Mouse (Mus musculus) hindbrain, embryonic 10.5 days (tissue): ENCODE results near the gene Srrm4. TPM values are rescaled to one million over a fixed set of nuclear protein-coding genes. Genes with fewer than 3 reads are reported as not detected.
A peak's percentile ranks its signal among the peaks of the same experiment; 100 is the strongest.

Experiments
- DNase-seq: peaks from one replicate; pipeline ENCODE4 v3.0.0-alpha.2; 2017; ENCODE audit warnings: low spot score
- H3K27ac ChIP-seq: fragments of 300-500 bp; sonication (generic); 2 replicates; pipeline ENCODE4 v1.5.1; 2016; ENCODE audit warnings: mild to moderate bottlenecking, moderate library complexity
- H3K27me3 ChIP-seq: fragments of 300-500 bp; sonication (generic); 2 replicates; pipeline ENCODE4 v1.6.1; 2016; ENCODE audit warnings: mild to moderate bottlenecking; ENCODE audit not compliant: poor library complexity, insufficient read depth, severe bottlenecking
- H3K36me3 ChIP-seq: fragments of 300-500 bp; sonication (generic); 2 replicates; pipeline ENCODE4 v1.6.1; 2016; ENCODE audit warnings: mild to moderate bottlenecking, moderate library complexity
- H3K4me1 ChIP-seq: fragments of 300-500 bp; sonication (generic); replicated peaks from 2 replicates; pipeline ENCODE4 v1.6.1; 2016; ENCODE audit warnings: mild to moderate bottlenecking
- H3K4me3 ChIP-seq: fragments of 300-500 bp; sonication (generic); 2 replicates; pipeline ENCODE4 v1.5.1; 2016; ENCODE audit warnings: mild to moderate bottlenecking, moderate library complexity
- H3K9me3 ChIP-seq: fragments of 300-500 bp; sonication (generic); 2 replicates; pipeline ENCODE4 v1.6.1; 2016; ENCODE audit warnings: mild to moderate bottlenecking, moderate library complexity
- WGBS: fragments of 180-500 bp; shearing (Covaris S2); methylation state at CpG from one replicate; pipeline ENCODE4 v1.1.7; 2016; 5-methylcytosine and 5-hydroxymethylcytosine counted together
- polyA plus RNA-seq: library from polyadenylated mRNA; unstranded; fragments of >200 nt; fragmentation: Nextera tagmentation; extraction: Ambion mirVana; gene quantifications from 2 replicates; pipeline ENCODE4 v1.2.1, GENCODE M21; 2016

Srrm4 gene
- polyA plus RNA-seq, 1 experiment from 2014 or later, result 20.3 TPM

DNA sequence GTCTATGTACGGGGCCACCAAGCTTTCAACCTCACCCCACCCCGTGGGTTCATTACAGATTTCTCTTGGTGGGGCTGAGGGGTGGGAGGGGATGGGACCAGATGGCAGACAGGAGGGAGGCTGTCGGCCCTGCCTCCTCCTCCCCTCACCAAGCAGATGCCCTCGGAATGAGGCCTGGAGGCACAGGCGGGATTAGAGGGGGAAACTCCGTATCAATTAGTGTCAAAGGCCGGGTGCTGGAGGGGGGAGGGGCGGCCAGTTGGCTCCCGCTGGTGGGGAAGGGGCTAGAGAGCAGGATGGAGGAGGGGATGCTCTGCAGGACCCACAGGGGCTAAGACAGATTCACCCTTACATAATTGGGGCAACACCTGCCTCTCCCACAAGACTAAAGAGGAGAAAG is 22.0 kb downstream of the Srrm4 start:
- peak overlapping the region; percentile 88 for H3K27ac ChIP-seq
- H3K27me3 ChIP-seq, result no peaks in the 10 kb centered on the region
- H3K9me3 ChIP-seq, result no peaks in the 10 kb centered on the region
- peaks cover 25% of the 10 kb centered on the region for H3K36me3 ChIP-seq
- peaks cover 72% of the 10 kb centered on the region for H3K4me1 ChIP-seq
- under 1% methylated on average over 9 of the region's 9 CpGs for WGBS
- H3K4me3 ChIP-seq, result peak overlapping the region; percentile 18
- DNase-seq, result peak; percentile 86

DNA sequence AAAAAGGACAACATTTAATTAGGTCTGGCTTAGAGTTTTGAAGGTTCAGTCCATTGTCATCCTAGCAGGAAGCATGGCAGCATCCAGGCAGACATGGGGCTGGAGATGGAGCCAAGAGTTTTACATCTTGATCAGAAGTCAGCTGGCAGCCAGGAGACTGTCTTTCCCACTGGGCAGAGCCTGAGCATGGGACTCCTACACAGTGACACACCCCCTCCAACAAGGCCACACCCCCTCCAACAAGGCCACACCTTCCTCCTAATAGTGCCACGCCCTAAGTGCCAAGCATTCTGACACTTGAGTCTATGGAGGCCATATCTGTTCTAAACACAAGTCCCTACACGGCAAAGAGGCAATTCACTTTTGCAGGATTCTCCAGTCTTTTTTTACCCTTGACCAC is 23.6 kb downstream of the Srrm4 start:
- Histone ChIP-seq H3K27ac (no peak overlapping the region), H3K36me3 (peaks cover 28% of the 10 kb centered on the region), H3K27me3 (no peaks in the 10 kb centered on the region), H3K9me3 (no peaks in the 10 kb centered on the region), H3K4me1 (peaks cover 56% of the 10 kb centered on the region), H3K4me3 (no peak overlapping the region)
- DNase-seq, result no peak
- 94% methylated on average over 2 of the region's 2 CpGs for WGBS

DNA sequence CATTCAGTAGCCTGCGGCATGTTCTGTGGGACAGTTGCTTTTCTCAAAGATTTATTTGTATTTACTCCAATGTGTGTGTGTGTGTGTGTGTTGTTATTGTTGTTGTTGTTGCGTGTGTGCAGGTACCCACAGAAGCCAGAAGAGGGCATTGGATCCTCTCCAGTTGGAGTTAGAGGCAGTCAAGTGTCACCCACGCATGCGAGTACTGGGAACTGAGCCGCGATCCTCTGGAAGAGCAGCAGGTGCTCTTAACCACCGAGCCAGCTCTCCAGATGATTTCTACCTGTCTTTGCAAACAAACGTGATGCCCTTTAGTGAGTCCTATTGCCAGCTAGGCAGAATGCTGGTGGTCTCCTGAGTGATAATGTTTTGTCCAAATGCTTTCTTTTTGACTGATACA is 24.3 kb downstream of the Srrm4 start:
- no peaks in the 10 kb centered on the region for H3K9me3 ChIP-seq
- H3K27me3 ChIP-seq, result no peaks in the 10 kb centered on the region
- H3K4me3 ChIP-seq, result no peak overlapping the region
- H3K4me1 ChIP-seq, result peaks cover 49% of the 10 kb centered on the region
- H3K27ac ChIP-seq, result no peak overlapping the region
- no peak for DNase-seq
- H3K36me3 ChIP-seq, result peaks cover 33% of the 10 kb centered on the region
- WGBS, result 96% methylated on average over 8 of the region's 8 CpGs

DNA sequence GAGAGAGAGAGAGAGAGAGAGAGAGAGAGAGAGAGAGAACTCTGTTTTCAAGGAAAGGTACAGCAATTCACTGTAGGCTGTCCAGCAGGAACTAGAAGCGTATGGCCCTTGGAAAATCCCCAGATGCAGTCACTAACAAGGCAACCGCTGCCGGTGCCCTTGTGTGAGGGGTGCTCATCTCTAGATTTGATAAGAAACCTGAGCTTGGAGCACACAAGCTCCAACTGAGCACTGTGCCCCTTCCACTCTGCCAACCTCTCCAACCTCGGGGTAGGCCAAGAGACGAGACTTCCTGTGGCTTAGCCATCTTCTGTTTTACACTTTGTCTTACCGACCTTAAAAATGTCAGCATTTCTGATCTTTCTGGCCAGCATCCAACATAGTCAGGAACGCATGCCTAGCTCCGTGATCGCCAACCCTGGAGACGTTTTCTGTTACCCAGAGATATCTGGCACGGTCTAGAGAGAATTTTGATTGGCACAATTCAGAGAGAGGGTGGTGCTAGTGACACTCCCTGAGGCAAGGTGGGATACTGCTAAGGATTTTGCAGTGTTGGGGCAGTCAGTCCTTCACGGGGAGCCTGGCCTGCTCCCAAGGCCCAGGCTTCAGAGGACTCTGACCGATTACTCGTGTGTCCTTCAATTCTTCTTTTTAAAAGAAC is 25.1 kb downstream of the Srrm4 start:
- Histone ChIP-seq H3K9me3 (no peaks in the 10 kb centered on the region), H3K27me3 (no peaks in the 10 kb centered on the region), H3K36me3 (peaks cover 35% of the 10 kb centered on the region), H3K4me3 (no peak overlapping the region), H3K4me1 (peaks cover 41% of the 10 kb centered on the region), H3K27ac (0 out of 2 replicates have a peak overlapping the region, but pooled peaks have one; percentile 12)
- 87% methylated on average over 14 of the region's 14 CpGs for WGBS
- no peak for DNase-seq

DNA sequence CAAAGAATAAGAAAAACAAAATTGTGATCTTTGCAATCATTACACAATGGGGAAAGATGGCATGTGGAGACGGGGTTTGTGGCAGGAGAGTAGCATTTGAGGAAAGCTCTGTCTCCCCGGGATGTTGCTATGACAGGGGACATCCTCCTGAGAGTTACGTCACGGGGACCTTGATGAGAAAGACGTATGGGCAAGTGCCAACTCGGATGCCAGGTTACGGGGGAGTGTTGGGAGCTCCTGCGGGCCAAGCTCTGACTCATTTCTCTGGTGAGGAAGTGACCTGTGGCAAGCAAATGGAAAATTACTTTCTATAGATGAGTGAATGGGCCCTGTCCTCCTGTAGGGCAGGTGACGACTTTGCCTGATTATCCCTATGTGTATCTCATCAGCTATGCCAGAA is 26.0 kb downstream of the Srrm4 start:
- WGBS, result 83% methylated on average over 9 of the region's 9 CpGs
- Histone ChIP-seq H3K9me3 (no peaks in the 10 kb centered on the region), H3K27ac (no peak overlapping the region), H3K4me1 (peaks cover 32% of the 10 kb centered on the region), H3K36me3 (peaks cover 36% of the 10 kb centered on the region), H3K27me3 (no peaks in the 10 kb centered on the region), H3K4me3 (no peak overlapping the region)
- DNase-seq, result no peak

DNA sequence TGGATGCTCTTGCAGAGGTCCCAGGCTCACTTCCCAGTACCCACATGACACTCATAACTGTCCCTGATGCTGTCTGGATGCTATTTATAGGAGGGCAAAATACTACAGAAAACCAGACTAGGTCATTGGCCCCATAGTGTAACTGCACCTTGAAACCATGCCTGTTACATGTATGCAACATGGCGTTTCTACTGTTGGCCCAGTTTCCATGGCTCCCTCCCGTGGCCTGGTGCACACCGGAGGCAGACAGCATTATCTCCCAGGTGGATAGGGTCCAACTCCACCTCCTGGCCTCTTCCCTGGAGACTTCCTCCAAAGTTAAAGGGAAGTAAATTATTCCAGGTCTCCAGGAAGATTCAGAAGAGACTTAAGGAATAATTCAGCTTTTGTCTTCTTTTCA is 27.2 kb downstream of the Srrm4 start:
- H3K36me3 ChIP-seq, result peaks cover 45% of the 10 kb centered on the region
- no peak for DNase-seq
- no peaks in the 10 kb centered on the region for H3K27me3 ChIP-seq
- 89% methylated on average over 3 of the region's 3 CpGs for WGBS
- H3K4me3 ChIP-seq, result no peak overlapping the region
- H3K27ac ChIP-seq, result no peak overlapping the region; the same call in 1 of the 2 replicates
- no peaks in the 10 kb centered on the region for H3K9me3 ChIP-seq
- H3K4me1 ChIP-seq, result peaks cover 20% of the 10 kb centered on the region

DNA sequence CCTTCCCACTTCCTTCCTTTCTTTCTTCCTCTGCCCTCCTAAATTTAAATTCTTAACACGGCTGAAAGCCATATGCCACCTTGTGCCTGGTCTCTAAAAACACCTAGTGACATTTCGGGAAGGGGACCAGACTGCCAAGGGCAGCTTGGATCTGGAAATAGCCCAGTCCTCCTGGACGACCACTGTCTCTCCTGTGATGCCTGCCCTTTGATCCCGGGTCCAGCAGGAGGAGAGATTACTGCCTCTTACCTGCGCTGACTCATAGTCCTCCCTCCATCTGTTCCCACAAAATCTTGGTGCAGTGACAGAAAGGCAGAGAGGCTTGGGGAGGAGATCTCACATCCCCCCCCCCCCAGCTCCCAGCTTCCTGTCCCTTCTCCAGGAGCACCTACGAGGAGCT is 27.9 kb downstream of the Srrm4 start:
- no peak for DNase-seq
- Histone ChIP-seq H3K4me3 (no peak overlapping the region), H3K27ac (no peak overlapping the region), H3K27me3 (no peaks in the 10 kb centered on the region), H3K36me3 (peaks cover 49% of the 10 kb centered on the region), H3K4me1 (peaks cover 13% of the 10 kb centered on the region), H3K9me3 (no peaks in the 10 kb centered on the region)
- whole genome bisulfite sequencing, result 81% methylated on average over 6 of the region's 6 CpGs

DNA sequence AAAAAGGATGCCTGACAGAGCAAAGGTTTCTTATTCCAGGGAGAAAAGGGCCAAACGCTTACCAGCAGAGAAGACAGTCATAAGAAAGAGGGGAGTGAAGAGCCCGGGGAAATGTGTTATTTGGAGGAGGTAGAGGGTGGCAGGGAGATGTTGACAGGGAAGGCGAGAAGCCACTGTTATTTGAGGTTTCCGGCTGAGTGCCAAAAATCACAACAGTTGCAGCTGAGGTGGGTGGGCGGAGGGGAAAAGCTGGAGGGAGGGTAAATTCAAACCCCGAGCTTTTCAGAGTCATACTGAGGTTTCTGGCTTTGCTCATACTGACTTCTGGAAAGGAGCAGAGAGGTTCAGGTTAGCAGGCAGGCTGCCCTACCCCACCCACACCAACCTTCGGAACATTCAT is 32.5 kb downstream of the Srrm4 start:
- H3K4me1 ChIP-seq, result peaks cover 20% of the 10 kb centered on the region
- H3K27ac ChIP-seq, result no peak overlapping the region
- no peak for DNase-seq
- 83% methylated on average over 7 of the region's 7 CpGs for WGBS
- no peaks in the 10 kb centered on the region for H3K9me3 ChIP-seq
- no peak overlapping the region for H3K4me3 ChIP-seq
- H3K27me3 ChIP-seq, result no peaks in the 10 kb centered on the region
- peaks cover 39% of the 10 kb centered on the region for H3K36me3 ChIP-seq

DNA sequence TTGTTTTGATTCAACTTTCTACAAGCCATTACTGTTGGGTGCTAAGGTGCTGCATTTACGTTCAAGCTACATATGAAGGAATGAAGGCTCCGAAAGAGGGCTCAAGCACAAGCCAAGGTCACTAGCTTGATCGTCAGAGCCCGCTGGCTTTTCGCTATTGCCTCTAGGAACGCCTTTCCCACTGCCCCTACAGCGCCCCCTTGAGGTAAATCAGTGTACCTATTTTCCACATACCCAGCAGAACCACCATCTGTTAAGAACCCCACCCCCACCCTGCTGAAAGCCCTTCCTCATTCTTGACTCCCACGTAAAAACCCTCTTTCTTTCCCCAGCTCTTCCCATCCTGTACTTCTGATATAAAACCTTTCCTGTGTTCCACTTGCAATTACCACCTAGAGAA is 35.0 kb downstream of the Srrm4 start:
- Histone ChIP-seq H3K4me3 (no peak overlapping the region), H3K27me3 (no peaks in the 10 kb centered on the region), H3K9me3 (no peaks in the 10 kb centered on the region), H3K36me3 (peaks cover 39% of the 10 kb centered on the region), H3K4me1 (peaks cover 35% of the 10 kb centered on the region), H3K27ac (no peak overlapping the region)
- 37% methylated on average over 8 of the region's 8 CpGs for WGBS
- no peak for DNase-seq

DNA sequence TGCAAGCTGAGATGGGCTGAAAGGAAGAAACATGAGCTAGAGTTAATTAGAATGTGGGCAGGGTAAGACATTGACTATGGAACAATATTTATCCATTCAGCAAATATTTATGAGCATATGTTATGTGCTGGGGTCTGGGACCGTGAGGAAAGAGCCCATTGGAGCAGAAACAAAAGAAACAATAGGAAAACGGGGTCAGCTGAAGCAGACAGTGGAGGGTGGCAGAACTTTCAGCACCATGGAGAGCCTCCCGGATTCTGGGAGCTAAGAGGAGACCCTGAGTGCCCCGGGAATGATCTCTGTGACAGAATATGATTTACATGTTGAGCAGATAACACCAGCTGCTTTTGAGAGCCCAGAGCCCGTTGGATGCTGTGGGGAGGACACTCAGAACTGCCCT is 37.7 kb downstream of the Srrm4 start:
- H3K9me3 ChIP-seq, result peaks cover 11% of the 10 kb centered on the region; the same call in 1 of the 2 replicates
- peak overlapping the region; percentile 23; the same call in 1 of the 2 replicates for H3K27ac ChIP-seq
- H3K36me3 ChIP-seq, result peaks cover 51% of the 10 kb centered on the region
- peak; percentile 52 for DNase-seq
- H3K4me3 ChIP-seq, result no peak overlapping the region
- H3K4me1 ChIP-seq, result peaks cover 35% of the 10 kb centered on the region
- 12% methylated on average over 5 of the region's 5 CpGs for WGBS
- H3K27me3 ChIP-seq, result no peaks in the 10 kb centered on the region

DNA sequence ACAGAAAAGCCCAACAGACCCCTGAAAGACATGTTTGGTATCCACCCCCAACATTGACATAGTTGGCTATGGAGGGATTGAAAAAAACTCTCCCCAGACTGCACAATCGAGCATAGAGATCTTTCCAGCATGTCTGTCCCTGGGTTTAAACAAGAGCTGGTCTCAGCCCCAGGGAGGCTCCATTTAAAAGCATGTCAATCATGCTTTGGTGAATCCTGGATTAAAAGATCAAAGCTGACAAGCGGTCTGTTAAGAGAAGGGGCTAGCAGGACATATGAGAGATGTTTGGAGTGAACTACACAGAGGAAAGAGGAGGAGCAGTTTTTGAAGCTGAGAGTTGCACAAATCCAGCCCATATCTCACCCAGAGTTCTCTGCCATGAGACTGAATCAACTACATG is 38.5 kb downstream of the Srrm4 start:
- H3K4me1 ChIP-seq, result peaks cover 35% of the 10 kb centered on the region
- no peaks in the 10 kb centered on the region for H3K27me3 ChIP-seq
- H3K27ac ChIP-seq, result 0 out of 2 replicates have a peak overlapping the region, but pooled peaks have one; percentile 5
- 23% methylated on average over 2 of the region's 2 CpGs for WGBS
- no peak for DNase-seq
- H3K4me3 ChIP-seq, result no peak overlapping the region
- H3K36me3 ChIP-seq, result peaks cover 53% of the 10 kb centered on the region
- H3K9me3 ChIP-seq, result peaks cover 11% of the 10 kb centered on the region; the same call in 1 of the 2 replicates

DNA sequence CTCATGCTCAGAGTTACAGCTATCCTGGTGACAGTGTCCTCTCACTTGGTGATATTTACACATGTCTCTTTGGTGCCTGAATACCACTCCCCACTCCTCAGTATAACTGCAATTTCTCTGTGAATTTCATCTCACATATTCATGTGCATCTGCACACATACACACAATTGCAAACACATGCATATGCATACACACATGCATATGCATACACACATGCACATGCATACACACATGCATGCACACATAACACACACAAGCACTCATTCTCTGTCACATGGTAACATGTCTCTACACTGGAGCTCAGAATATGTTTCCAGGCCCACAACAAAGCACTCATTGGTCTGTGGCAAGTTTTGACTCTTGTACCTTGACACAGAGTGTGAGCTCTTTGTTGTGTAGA is 39.0 kb downstream of the Srrm4 start:
- Histone ChIP-seq H3K36me3 (peaks cover 53% of the 10 kb centered on the region), H3K4me1 (peaks cover 35% of the 10 kb centered on the region), H3K27ac (no peak overlapping the region), H3K9me3 (peaks cover 11% of the 10 kb centered on the region; the same call in 1 of the 2 replicates), H3K4me3 (no peak overlapping the region), H3K27me3 (no peaks in the 10 kb centered on the region)
- DNase-seq, result no peak

DNA sequence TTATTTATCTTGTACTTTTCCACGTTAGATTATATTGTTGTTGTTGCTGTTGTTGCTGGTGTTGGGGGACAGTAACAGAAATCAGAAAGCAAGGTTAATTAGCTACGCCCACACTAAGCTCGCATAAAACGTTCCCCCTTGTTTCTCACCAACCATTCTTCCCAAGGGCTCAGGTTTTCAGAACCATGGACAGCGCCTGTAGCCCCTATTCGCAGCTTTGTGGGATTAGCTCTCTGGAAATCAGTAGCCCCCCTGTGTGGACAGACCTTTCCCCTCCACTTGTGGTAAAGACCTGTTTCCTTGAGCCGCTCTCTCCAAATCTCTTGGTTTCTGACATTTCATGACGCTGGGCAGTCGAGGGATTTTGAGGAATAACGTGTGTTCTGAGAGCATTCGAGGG is 45.9 kb downstream of the Srrm4 start:
- Histone ChIP-seq H3K36me3 (peaks cover 65% of the 10 kb centered on the region), H3K9me3 (peaks cover 26% of the 10 kb centered on the region), H3K27me3 (no peaks in the 10 kb centered on the region), H3K4me3 (no peak overlapping the region), H3K4me1 (no peaks in the 10 kb centered on the region), H3K27ac (no peak overlapping the region)
- WGBS, result 38% methylated on average over 11 of the region's 11 CpGs
- no peak for DNase-seq

DNA sequence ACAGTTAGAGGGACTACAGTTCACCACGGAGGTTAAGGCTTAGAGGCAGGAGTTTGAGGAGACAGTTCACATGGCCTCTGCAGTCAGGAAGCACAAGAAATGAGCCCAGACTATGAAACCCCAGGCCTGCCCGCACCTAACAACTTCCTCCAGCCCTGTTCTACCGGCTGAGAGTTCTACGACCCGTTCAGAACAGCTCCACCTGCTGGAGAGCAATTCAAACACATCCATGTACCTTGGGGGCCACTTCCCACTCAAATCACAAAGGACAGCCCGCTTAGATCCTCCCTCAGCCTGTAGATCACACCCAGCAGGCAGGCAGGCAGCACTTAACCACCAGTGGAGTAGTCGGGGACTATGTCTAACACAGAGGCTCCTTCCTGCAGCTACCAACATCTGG is 49.3 kb downstream of the Srrm4 start:
- Histone ChIP-seq H3K27me3 (no peaks in the 10 kb centered on the region), H3K36me3 (peaks cover 31% of the 10 kb centered on the region), H3K4me3 (no peak overlapping the region), H3K9me3 (peaks cover 13% of the 10 kb centered on the region), H3K27ac (no peak overlapping the region), H3K4me1 (peaks cover 17% of the 10 kb centered on the region)
- WGBS, result 62% methylated on average over 7 of the region's 7 CpGs
- DNase-seq, result no peak
